Mouse (Mus musculus) left cerebral cortex, adult 11 months (tissue): ENCODE results near the gene Hyal1.

Experiments
- DNase-seq: peaks from one replicate; pipeline ENCODE4 v3.0.0; 2022; ENCODE audit warnings: low spot score

The Hyal1 gene

GRCm38 (mm10) chr9:107576357-107577107 lies at the start of gene Hyal1:
TSS of gene Hyal1 (plus strand) at chr9:107576927.
- no peak for DNase-seq

GRCm38 (mm10) chr9:107533791-107534407 lies 42.8 kb upstream of the Hyal1 start, which contains the start of gene Tmem115:
TSS of gene Tmem115 (plus strand) at chr9:107533945.
- DNase-seq: peak; percentile 94

GRCm38 (mm10) chr9:107534408-107535202 lies 42.1 kb upstream of the Hyal1 start:
- DNase-seq: no peak

GRCm38 (mm10) chr9:107538231-107538630 lies 38.5 kb upstream of the Hyal1 start:
- no peak for DNase-seq

GRCm38 (mm10) chr9:107538711-107539110 lies 38.0 kb upstream of the Hyal1 start:
- DNase-seq: no peak

GRCm38 (mm10) chr9:107539940-107540339 lies 36.8 kb upstream of the Hyal1 start:
- no peak for DNase-seq

- no peak for DNase-seq
Observed at GRCm38 (mm10) chr9:107540420-107540819, 36.3 kb upstream of the Hyal1 start.

GRCm38 (mm10) chr9:107541005-107541404 lies 35.7 kb upstream of the Hyal1 start:
- no peak for DNase-seq

- DNase-seq: peak; percentile 86
Observed at GRCm38 (mm10) chr9:107541474-107542351, 35.0 kb upstream of the Hyal1 start, which contains the start of the genes Cyb561d2 and Nprl2. TSS of gene Cyb561d2 (minus strand) at chr9:107542193. TSS of gene Nprl2 (plus strand) at chr9:107542226.

- no peak for DNase-seq
Observed at GRCm38 (mm10) chr9:107542352-107542686, 34.4 kb upstream of the Hyal1 start.

- no peak for DNase-seq
Observed at GRCm38 (mm10) chr9:107542721-107543120, 34.0 kb upstream of the Hyal1 start.

GRCm38 (mm10) chr9:107543299-107543698 lies 33.4 kb upstream of the Hyal1 start:
- no peak for DNase-seq

GRCm38 (mm10) chr9:107544196-107544700 lies 32.5 kb upstream of the Hyal1 start:
- no peak for DNase-seq

- no peak for DNase-seq
Observed at GRCm38 (mm10) chr9:107544729-107545128, 32.0 kb upstream of the Hyal1 start.

GRCm38 (mm10) chr9:107545199-107545598 lies 31.5 kb upstream of the Hyal1 start:
- DNase-seq: no peak

- DNase-seq: no peak
Observed at GRCm38 (mm10) chr9:107545602-107546001, 31.1 kb upstream of the Hyal1 start.

- DNase-seq: peak; percentile 80
Observed at GRCm38 (mm10) chr9:107547026-107547425, 29.7 kb upstream of the Hyal1 start, which contains the start of gene Zmynd10. TSS of gene Zmynd10 (plus strand) at chr9:107547298.

- no peak for DNase-seq
Observed at GRCm38 (mm10) chr9:107547957-107548356, 28.8 kb upstream of the Hyal1 start.

- DNase-seq: no peak
Observed at GRCm38 (mm10) chr9:107548820-107549219, 27.9 kb upstream of the Hyal1 start.

GRCm38 (mm10) chr9:107549297-107550074 lies 27.2 kb upstream of the Hyal1 start:
- no peak for DNase-seq
